Mouse (Mus musculus) lung, postnatal 0 days (tissue): ENCODE results near the gene Mtmr12.

ENCODE experiments used
- CTCF ChIP-seq: IDR thresholded peaks from 2 replicates; pipeline ENCODE4 v1.5.1; 2016; ENCODE audit warnings: antibody characterized with exemption, mild to moderate bottlenecking
- EP300 ChIP-seq: IDR thresholded peaks from 2 replicates; pipeline ENCODE4 v1.6.1; 2016; ENCODE audit warnings: antibody characterized with exemption, mild to moderate bottlenecking, control low read depth

- TF ChIP-seq EP300 (no peak), CTCF (no peak)
Measured at GRCm38 (mm10) chr15:12233021-12233420, 28.2 kb downstream of the Mtmr12 start.
